Mouse (Mus musculus): ENCODE data around the gene Duox2.
A peak's percentile ranks its signal among the peaks of the same experiment; 100 is the strongest.
"Not testable (repeated sequence)": the region's sequence is repeated elsewhere in the genome, so short reads cannot be mapped to it uniquely, and the experiment has no call there.

Duox2 gene

GRCm38 (mm10) chr2:122298096-122298499 lies at the start of gene Duox2:
TSS of gene Duox2 (minus strand) at chr2:122298449.
- DNase-seq, result no peak

- no peak for DNase-seq
These were observed 49.0 kb upstream of the Duox2 start for GRCm38 (mm10) chr2:122347257-122347656.

- not testable (repeated sequence) for DNase-seq
These were observed 47.9 kb upstream of the Duox2 start for GRCm38 (mm10) chr2:122346164-122346563.

GRCm38 (mm10) chr2:122345106-122345893 lies 47.1 kb upstream of the Duox2 start:
- DNase-seq, result no peak

- DNase-seq, result no peak
These were observed 39.0 kb upstream of the Duox2 start for GRCm38 (mm10) chr2:122337291-122337690.

GRCm38 (mm10) chr2:122334170-122334569 lies 35.9 kb upstream of the Duox2 start:
- no peak for DNase-seq

- no peak for DNase-seq
These were observed 34.0 kb upstream of the Duox2 start for GRCm38 (mm10) chr2:122332222-122332621.

- DNase-seq, result not testable (repeated sequence)
These were observed 32.1 kb upstream of the Duox2 start for GRCm38 (mm10) chr2:122330317-122330716.

- DNase-seq, result no peak
These were observed 29.7 kb upstream of the Duox2 start for GRCm38 (mm10) chr2:122327986-122328385.

GRCm38 (mm10) chr2:122325361-122325760 lies 27.1 kb upstream of the Duox2 start:
- no peak for DNase-seq

GRCm38 (mm10) chr2:122324586-122324985 lies 26.3 kb upstream of the Duox2 start:
- no peak for DNase-seq

- no peak for DNase-seq
These were observed 25.7 kb upstream of the Duox2 start for GRCm38 (mm10) chr2:122323960-122324359.

- DNase-seq, result no peak
These were observed 19.1 kb upstream of the Duox2 start for GRCm38 (mm10) chr2:122317384-122317783.

GRCm38 (mm10) chr2:122315372-122315771 lies 17.1 kb upstream of the Duox2 start, which contains the start of gene Duox1:
TSS of gene Duox1 (plus strand) at chr2:122315672.
- no peak for DNase-seq

- no peak for DNase-seq
These were observed 15.3 kb upstream of the Duox2 start, which contains the start of gene Duoxa1 for GRCm38 (mm10) chr2:122313536-122313935. TSS of gene Duoxa1 (minus strand) at chr2:122313730.

- peak; percentile 91 for DNase-seq
These were observed 14.6 kb upstream of the Duox2 start for GRCm38 (mm10) chr2:122312722-122313417.

- DNase-seq, result no peak
These were observed 13.3 kb upstream of the Duox2 start for GRCm38 (mm10) chr2:122311561-122311960.

- no peak for DNase-seq
These were observed 11.4 kb upstream of the Duox2 start for GRCm38 (mm10) chr2:122309647-122310046.

GRCm38 (mm10) chr2:122306184-122306583 lies 7.9 kb upstream of the Duox2 start:
- no peak for DNase-seq

GRCm38 (mm10) chr2:122305097-122305892 lies 7.0 kb upstream of the Duox2 start:
- DNase-seq, result no peak

- no peak for DNase-seq
These were observed 6.3 kb upstream of the Duox2 start for GRCm38 (mm10) chr2:122304544-122304943.

- peak; percentile 84 for DNase-seq
These were observed 4.5 kb upstream of the Duox2 start for GRCm38 (mm10) chr2:122302574-122303241.

Data from thymus, postnatal 4 days (tissue).